Mouse (Mus musculus) stomach, embryonic 16.5 days (tissue): Measurements from ENCODE around the gene Defb36. TPM values are rescaled to one million over a fixed set of nuclear protein-coding genes. Genes with fewer than 3 reads are reported as not detected.

ENCODE experiments used
- ATAC-seq: fragments of 200-750 bp; cut with Nextera tagmentation; 2 replicates; pipeline ENCODE4 v1.8.0; 2017; ENCODE audit warnings: moderate number of reproducible peaks, moderate TSS enrichment; ENCODE audit not compliant: insufficient read depth, low FRiP score
- H3K27ac ChIP-seq: fragments of 300-500 bp; sonication (generic); 2 replicates; pipeline ENCODE4 v1.5.1; 2014; ENCODE audit warnings: low read length
- H3K27me3 ChIP-seq: fragments of 300-500 bp; sonication (generic); 2 replicates; pipeline ENCODE4 v1.6.1; 2014; ENCODE audit warnings: low read length, control low read depth, mixed read lengths; ENCODE audit not compliant: control insufficient read depth, insufficient read depth
- H3K36me3 ChIP-seq: fragments of 300-500 bp; sonication (generic); 2 replicates; pipeline ENCODE4 v1.6.1; 2014; ENCODE audit warnings: low read length; ENCODE audit not compliant: control insufficient read depth, insufficient read depth
- H3K4me1 ChIP-seq: fragments of 300-500 bp; sonication (generic); 2 replicates; pipeline ENCODE4 v1.6.1; 2014; ENCODE audit warnings: low read length, control low read depth, mixed read lengths; ENCODE audit not compliant: control insufficient read depth, insufficient read depth
- H3K4me2 ChIP-seq: fragments of 300-500 bp; sonication (generic); 2 replicates; pipeline ENCODE4 v1.6.1; 2014; ENCODE audit warnings: low read depth, low read length, mixed read lengths
- H3K4me3 ChIP-seq: fragments of 300-500 bp; sonication (generic); replicated peaks from 2 replicates; pipeline ENCODE4 v1.5.1; 2014; ENCODE audit warnings: mild to moderate bottlenecking, low read length
- H3K9ac ChIP-seq: fragments of 300-500 bp; sonication (generic); 2 replicates; pipeline ENCODE4 v1.6.1; 2014; ENCODE audit warnings: low read length
- H3K9me3 ChIP-seq: fragments of 300-500 bp; sonication (generic); replicated peaks from 2 replicates; pipeline ENCODE4 v1.6.1; 2016; ENCODE audit warnings: low read length, control low read depth; ENCODE audit not compliant: control insufficient read depth
- whole genome bisulfite sequencing: fragments of 180-500 bp; shearing (Covaris S2); extraction: QIAGEN DNeasy Blood & Tissue Kit; methylation state at CpG from one replicate; pipeline ENCODE4 v1.1.7; 2014; 5-methylcytosine and 5-hydroxymethylcytosine counted together
- polyA plus RNA-seq: library from polyadenylated mRNA; unstranded; fragments of >200 nt; fragmentation: Nextera tagmentation; extraction: Ambion mirVana; gene quantifications from 2 replicates; pipeline ENCODE4 v1.2.1, GENCODE M21; 2015

Defb36 gene
- polyA plus RNA-seq, 1 experiment from 2014 or later, result not detected

DNA sequence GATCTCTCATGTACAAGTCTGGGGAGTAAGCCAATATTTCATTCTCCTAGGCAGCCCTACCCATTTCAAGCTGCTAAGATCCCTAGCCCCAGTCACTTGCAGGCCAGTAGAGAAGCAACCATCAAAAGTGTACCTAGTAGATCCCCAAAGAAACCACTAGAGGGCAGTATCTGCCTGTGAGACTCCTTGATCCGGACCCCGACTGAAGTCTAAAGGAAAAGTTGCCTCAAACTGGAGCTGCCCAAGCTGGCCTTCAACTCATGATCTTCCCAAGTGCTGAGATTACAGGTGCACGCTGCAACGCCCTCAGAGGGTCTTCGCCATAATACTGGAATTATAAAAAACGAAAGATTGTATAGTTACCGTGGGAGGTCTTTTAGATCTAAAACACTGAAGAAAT is 11.4 kb downstream of the Defb36 start:
- H3K36me3 ChIP-seq, result no peaks in the 10 kb centered on the region
- no peaks in the 10 kb centered on the region for H3K9me3 ChIP-seq
- peak; percentile 76; the same call in 1 of the 2 replicates for ATAC-seq
- H3K27me3 ChIP-seq, result no peaks in the 10 kb centered on the region
- no peak overlapping the region for H3K4me3 ChIP-seq
- no peak overlapping the region for H3K4me2 ChIP-seq
- WGBS, result 9% methylated on average over 7 of the region's 7 CpGs
- H3K9ac ChIP-seq, result no peak overlapping the region
- H3K27ac ChIP-seq, result no peak overlapping the region
- no peaks in the 10 kb centered on the region for H3K4me1 ChIP-seq

DNA sequence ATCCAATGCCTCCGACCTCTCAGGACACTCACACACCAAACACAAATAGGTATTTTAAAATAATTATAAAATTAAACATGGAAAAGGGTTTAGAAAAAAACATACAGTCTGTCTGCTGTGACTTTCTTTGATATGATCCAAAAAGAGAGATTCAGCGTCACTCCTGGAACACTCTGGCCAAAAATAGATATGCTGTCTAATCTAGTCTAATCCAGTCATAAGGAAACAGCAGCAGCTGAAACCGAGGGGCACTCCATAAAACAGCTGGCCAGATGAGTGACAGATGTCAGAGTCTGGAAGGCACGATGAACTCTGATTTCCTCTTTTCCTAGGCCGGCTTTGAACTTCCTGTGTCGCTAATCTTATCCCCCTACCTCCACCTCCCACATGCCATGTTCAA is 12.3 kb downstream of the Defb36 start:
- H3K4me2 ChIP-seq, result no peak overlapping the region
- no peak overlapping the region for H3K4me3 ChIP-seq
- ATAC-seq, result no peak
- no peaks in the 10 kb centered on the region for H3K4me1 ChIP-seq
- no peak overlapping the region for H3K27ac ChIP-seq
- H3K9me3 ChIP-seq, result no peaks in the 10 kb centered on the region
- WGBS, result 72% methylated on average over 6 of the region's 6 CpGs
- H3K27me3 ChIP-seq, result no peaks in the 10 kb centered on the region
- no peaks in the 10 kb centered on the region for H3K36me3 ChIP-seq
- no peak overlapping the region for H3K9ac ChIP-seq

DNA sequence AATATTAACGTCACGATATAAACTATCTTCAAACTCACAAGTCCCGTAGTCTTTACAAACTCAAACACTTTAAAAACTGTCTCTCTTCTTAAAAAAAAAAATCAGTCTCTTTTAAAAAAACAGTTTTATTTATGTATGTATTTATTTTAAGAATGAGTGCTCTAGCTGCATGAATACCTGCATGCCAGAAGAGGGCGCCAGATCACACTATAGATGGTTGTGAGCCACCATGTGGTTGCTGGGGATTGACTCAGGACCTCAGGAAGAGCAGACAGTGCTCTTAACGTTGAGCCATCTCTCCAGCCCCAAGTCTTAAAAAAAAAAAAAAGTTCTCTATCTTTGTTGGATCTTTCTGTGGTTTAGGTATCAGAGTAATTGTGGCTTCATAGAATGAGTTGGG is 13.2 kb downstream of the Defb36 start:
- H3K36me3 ChIP-seq, result no peaks in the 10 kb centered on the region
- WGBS, result 60% methylated on average over 5 of the region's 5 CpGs
- H3K4me1 ChIP-seq, result no peaks in the 10 kb centered on the region
- H3K9me3 ChIP-seq, result no peaks in the 10 kb centered on the region
- ATAC-seq, result no peak
- no peak overlapping the region for H3K9ac ChIP-seq
- H3K4me3 ChIP-seq, result no peak overlapping the region
- H3K4me2 ChIP-seq, result no peak overlapping the region
- H3K27me3 ChIP-seq, result no peaks in the 10 kb centered on the region
- no peak overlapping the region for H3K27ac ChIP-seq

DNA sequence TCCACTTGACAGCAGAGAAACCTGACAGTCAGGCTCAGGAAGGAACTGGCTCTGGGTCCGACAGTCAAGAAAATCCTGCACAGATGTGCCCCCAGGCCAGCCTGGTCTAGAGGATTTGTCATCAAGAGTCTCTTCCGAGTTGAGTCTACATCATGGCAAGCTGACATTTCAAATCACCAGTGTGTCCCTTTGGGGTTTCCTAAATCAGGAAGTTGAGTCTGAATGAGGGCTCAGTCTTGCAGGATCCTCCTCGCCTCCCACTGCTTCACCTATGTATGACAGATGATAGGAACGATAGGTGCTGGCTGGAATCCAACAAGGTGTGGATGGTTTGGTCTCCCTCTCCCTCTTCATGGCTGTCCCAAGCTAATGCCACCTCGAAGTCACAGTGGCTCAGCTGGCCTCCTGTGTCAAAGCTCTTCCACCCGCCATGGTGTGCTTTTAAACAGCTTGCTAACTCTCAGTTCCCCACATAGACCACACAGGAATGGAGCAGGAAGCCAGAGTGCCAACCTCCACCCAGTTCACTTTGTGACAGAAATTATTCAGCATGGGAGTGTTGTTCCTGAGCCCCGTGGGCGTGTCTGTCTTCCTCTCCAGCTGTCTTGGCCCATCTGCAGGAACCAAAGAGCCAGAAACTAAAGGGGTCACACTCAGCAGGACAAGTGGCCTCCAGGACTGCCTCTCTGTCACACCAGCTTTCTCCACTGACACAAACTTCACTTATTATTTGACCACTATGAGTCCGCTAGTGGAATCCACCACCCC is 16.4 kb downstream of the Defb36 start:
- Histone ChIP-seq H3K36me3 (no peaks in the 10 kb centered on the region), H3K9ac (no peak overlapping the region), H3K27me3 (peaks cover 3% of the 10 kb centered on the region; the same call in 1 of the 2 replicates), H3K9me3 (no peaks in the 10 kb centered on the region), H3K4me1 (no peaks in the 10 kb centered on the region), H3K4me2 (no peak overlapping the region), H3K27ac (no peak overlapping the region), H3K4me3 (no peak overlapping the region)
- 69% methylated on average over 9 of the region's 9 CpGs for WGBS
- 0 out of 2 replicates have a peak, but pooled peaks have one; percentile 37 for ATAC-seq

DNA sequence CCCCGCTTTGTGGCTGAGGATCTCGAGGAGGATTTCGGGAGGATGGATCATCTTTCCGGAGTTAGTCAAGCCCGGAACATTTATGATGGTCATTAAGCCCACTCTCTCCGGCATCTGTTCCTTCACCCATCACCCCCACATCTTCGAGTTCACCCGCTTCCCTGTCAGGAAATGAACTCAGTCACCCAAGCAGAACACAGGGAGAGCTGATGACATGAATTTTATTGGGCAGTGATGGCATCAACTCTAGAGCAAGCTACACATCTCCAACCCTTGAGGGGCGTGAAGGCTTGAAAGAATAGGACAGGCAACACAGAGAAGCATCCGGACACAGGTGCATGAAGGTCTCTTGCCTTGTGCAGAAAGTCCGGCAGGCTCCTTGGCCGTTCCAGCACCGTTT is 18.0 kb downstream of the Defb36 start:
- Histone ChIP-seq H3K4me1 (no peaks in the 10 kb centered on the region), H3K36me3 (no peaks in the 10 kb centered on the region), H3K9me3 (no peaks in the 10 kb centered on the region), H3K4me2 (no peak overlapping the region), H3K27ac (no peak overlapping the region), H3K27me3 (peaks cover 3% of the 10 kb centered on the region; the same call in 1 of the 2 replicates), H3K9ac (no peak overlapping the region), H3K4me3 (no peak overlapping the region)
- no peak for ATAC-seq
- 85% methylated on average over 13 of the region's 13 CpGs for WGBS

DNA sequence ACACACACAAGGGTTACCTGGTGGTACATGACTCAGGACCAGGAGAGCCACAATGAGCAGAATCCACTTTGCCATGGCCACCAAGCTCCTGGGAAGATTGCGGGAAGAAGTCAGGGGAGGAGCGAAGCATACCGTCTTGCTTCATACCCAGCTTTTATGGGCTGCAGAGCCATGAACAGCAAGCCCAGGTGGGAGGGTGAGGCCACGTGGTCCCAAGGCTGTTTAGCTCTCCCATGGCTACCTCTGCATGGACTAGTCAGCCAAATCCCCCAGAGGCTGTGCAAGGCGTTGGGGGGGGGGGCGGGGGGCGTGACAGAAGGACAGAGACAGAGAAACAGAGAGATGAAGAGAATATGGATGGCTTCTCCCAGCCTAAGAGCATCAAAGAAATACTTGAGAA is 18.8 kb downstream of the Defb36 start, which contains the start of gene Defb25:
Gene Defb25, minus strand, starts transcription at position 101 of the 400 bp plus-strand sequence.
- Histone ChIP-seq H3K27ac (no peak within 1 kb of the TSS), H3K4me1 (no peaks in the 10 kb centered on the region), H3K9me3 (no peaks in the 10 kb centered on the region), H3K4me2 (no peak within 1 kb of the TSS), H3K36me3 (no peaks in the 10 kb centered on the region), H3K9ac (no peak within 1 kb of the TSS), H3K4me3 (no peak within 1 kb of the TSS), H3K27me3 (peaks cover 3% of the 10 kb centered on the region; the same call in 1 of the 2 replicates)
- ATAC-seq, result no peak
- 79% methylated on average over 7 of the region's 7 CpGs for WGBS

DNA sequence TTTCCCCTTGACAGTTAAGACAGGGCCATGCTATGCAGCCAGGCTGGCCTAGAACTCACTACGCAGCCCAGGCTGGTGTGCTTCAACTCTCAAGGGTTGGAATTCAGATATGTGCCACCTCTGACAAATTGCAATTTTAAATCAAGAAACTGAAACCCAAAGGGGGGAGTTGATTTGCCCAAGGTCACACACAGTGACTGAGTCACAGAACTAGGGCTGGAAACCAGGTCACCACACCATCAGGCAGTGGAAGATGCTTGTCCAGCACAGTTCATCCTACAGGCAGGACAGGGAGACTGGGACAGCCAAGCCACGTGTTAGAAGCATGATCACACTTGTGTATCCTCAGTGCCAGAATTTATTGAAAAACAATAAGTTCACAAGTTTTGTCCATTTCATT is 20.4 kb downstream of the Defb36 start:
- H3K27ac ChIP-seq, result no peak overlapping the region
- no peak overlapping the region for H3K9ac ChIP-seq
- WGBS, result 78% methylated on average over 2 of the region's 2 CpGs
- H3K4me3 ChIP-seq, result no peak overlapping the region
- H3K4me1 ChIP-seq, result peaks cover 6% of the 10 kb centered on the region; the same call in 1 of the 2 replicates
- no peak for ATAC-seq
- H3K27me3 ChIP-seq, result peaks cover 14% of the 10 kb centered on the region
- H3K9me3 ChIP-seq, result no peaks in the 10 kb centered on the region
- H3K4me2 ChIP-seq, result no peak overlapping the region
- H3K36me3 ChIP-seq, result no peaks in the 10 kb centered on the region

DNA sequence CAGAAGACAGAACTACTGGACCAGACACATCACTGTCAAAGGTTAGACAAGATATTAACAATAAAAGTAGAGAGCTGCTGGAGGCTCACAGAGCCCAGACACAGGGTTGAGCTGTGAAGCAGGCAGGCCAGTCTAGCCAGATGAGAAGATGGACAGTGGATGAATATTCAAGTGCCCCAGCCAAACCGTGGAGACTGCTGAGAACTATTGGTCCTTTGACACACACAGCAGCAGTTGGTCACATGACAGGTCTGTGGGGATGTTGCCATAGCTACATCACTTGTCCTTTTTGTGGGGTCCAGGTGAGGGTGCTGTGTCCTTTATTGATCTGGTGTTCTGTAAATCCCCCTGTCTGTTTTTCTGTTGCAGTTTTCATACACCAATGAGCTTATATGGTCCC is 21.1 kb downstream of the Defb36 start:
- Histone ChIP-seq H3K27me3 (peaks cover 14% of the 10 kb centered on the region), H3K9me3 (no peaks in the 10 kb centered on the region), H3K4me1 (peaks cover 6% of the 10 kb centered on the region; the same call in 1 of the 2 replicates), H3K9ac (no peak overlapping the region), H3K27ac (no peak overlapping the region), H3K4me3 (no peak overlapping the region), H3K36me3 (no peaks in the 10 kb centered on the region), H3K4me2 (no peak overlapping the region)
- WGBS, result 22% methylated on average over 1 of the region's 1 CpGs
- ATAC-seq, result no peak

DNA sequence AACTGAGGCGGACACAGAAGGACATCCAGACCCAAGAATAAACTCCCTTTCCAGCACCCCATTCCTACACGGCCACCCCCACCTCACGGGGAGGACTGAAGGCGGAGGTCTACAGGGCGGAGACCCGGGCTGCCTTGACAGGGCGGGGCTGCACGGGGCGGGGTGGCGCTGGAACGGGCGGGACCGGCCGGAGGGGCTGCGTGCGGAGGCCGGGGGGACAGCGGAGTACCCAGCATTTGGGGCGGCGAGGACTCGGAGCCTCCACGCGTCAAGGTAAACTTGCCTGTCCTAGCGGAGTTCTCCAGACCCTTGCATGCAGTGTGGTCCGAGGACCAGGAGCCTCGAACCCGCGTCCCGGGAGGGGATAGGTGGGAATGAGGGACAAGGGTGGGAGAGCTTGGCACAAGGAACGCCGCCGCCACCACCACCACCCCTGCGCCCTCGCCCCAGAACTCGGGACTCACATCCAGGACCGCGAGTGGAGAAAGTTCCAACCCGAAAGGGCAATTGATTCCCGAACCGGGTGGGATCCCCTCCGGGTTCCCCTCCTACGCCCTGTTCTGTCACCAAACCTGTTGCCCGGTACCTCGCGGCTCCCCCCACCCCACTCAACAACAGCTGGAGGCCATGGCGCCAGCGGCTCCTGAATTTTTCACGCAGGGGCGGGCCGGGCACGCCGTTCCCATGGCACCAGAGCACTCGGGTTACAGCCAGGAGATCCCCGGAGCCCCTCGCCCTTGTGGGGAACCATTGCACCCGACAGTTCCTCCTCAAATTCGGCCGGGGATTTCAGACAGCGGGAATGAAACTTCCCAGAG is 22.9 kb downstream of the Defb36 start, which contains the start of gene Rem1:
Gene Rem1, plus strand, starts transcription at position 178 of the 818 bp plus-strand sequence.
- Histone ChIP-seq H3K36me3 (no peaks in the 10 kb centered on the region), H3K4me2 (peak within 1 kb of the TSS; percentile 68), H3K4me1 (peaks cover 6% of the 10 kb centered on the region; the same call in 1 of the 2 replicates), H3K9ac (peak within 1 kb of the TSS; percentile 76), H3K27me3 (peaks cover 14% of the 10 kb centered on the region), H3K9me3 (no peaks in the 10 kb centered on the region), H3K4me3 (peak within 1 kb of the TSS; percentile 62), H3K27ac (peak within 1 kb of the TSS; percentile 66)
- WGBS, result 2% methylated on average over 59 of the region's 59 CpGs
- ATAC-seq, result peak; percentile 84; the same call in 1 of the 2 replicates
